9 mouse cellular contexts compared by ENCODE assay signal in genomic region chr7:96142973-96143596, GRCm38 (mm10). TPM values are rescaled to one million over a fixed set of nuclear protein-coding genes. Genes with fewer than 3 reads are reported as not detected.
A peak's percentile ranks its signal among the peaks of the same experiment; 100 is the strongest.
DNase-seq lines count a peak whose midpoint lies in the region; ATAC-seq and TF ChIP-seq lines count a peak whose summit lies in the region.
"Had no signal": no experiment of that assay in that cellular context is flagged by ENCODE, and none has a peak within 500 bp of the region (broad histone marks: within the 10 kb centered on the region; RNA-seq: fewer than 3 reads in every experiment).

No protein-coding gene starts in this region.

- no peaks in the 10 kb centered on the region for H3K4me1 ChIP-seq in hindbrain, embryonic 14.5 days (replicated peaks; ENCODE audit: control insufficient read depth, insufficient read depth, low read length)
- no peaks in the 10 kb centered on the region for H3K4me1 ChIP-seq in hindbrain, embryonic 13.5 days (replicated peaks)
- H3K4me1 ChIP-seq: hindbrain, embryonic 15.5 days had no signal

- no peaks in the 10 kb centered on the region for H3K27me3 ChIP-seq in hindbrain, embryonic 14.5 days (ENCODE audit: control insufficient read depth, insufficient read depth, low read length)
- H3K27me3 ChIP-seq in hindbrain, embryonic 13.5 days = no peaks in the 10 kb centered on the region
- no peaks in the 10 kb centered on the region for H3K27me3 ChIP-seq in myocyte (ENCODE audit: control insufficient read depth, insufficient read depth, insufficient read length)
- H3K27me3 ChIP-seq: hindbrain, embryonic 15.5 days had no signal

- 79% methylated on average over 3 of the region's 3 CpGs for WGBS in hindbrain, embryonic 14.5 days
- 91% methylated on average over 3 of the region's 3 CpGs for WGBS in hindbrain, embryonic 13.5 days

- no peak for TF ChIP-seq POLR2A in myocyte (IDR thresholded peaks at IDR 0.05; ENCODE audit: insufficient read length, low read depth)

- no peak overlapping the region for H3ac ChIP-seq in myocyte (ENCODE audit: control insufficient read depth, insufficient read length)

- no peaks in the 10 kb centered on the region for H3K79me2 ChIP-seq in myocyte (ENCODE audit: control insufficient read depth, insufficient read depth)

- peak; percentile 31; the same call in 1 of the 2 replicates for ATAC-seq in hindbrain, embryonic 14.5 days (ENCODE audit: low FRiP score)
- no peak for ATAC-seq in hindbrain, embryonic 13.5 days (ENCODE audit: low FRiP score)

- DNase-seq in hindbrain, embryonic 14.5 days (ENCODE audit: low spot score) = no peak
- peak; percentile 85 for DNase-seq in adrenal gland, adult 2 months
- peak; percentile 78 to 87 for DNase-seq in gastrocnemius, adult 8-10 months (ENCODE audit: low spot score in 2 of 2)
- DNase-seq in kidney, adult 9 months = peak; percentile 88
- no peak for DNase-seq in spleen, postnatal 10 days (ENCODE audit: low spot score in 2 of 2)
- DNase-seq in thymus, postnatal 4 days = no peak

- H3K4me3 ChIP-seq in hindbrain, embryonic 14.5 days (replicated peaks; ENCODE audit: low read length) = no peak overlapping the region
- H3K4me3 ChIP-seq in hindbrain, embryonic 13.5 days = no peak overlapping the region
- H3K4me3 ChIP-seq in myocyte = no peak overlapping the region
- H3K4me3 ChIP-seq: hindbrain, embryonic 15.5 days had no signal

- H3K9ac ChIP-seq in hindbrain, embryonic 14.5 days = no peak overlapping the region
- H3K9ac ChIP-seq in hindbrain, embryonic 13.5 days = no peak overlapping the region
- H3K9ac ChIP-seq: hindbrain, embryonic 15.5 days had no signal

- H3K9me3 ChIP-seq in hindbrain, embryonic 14.5 days (ENCODE audit: control insufficient read depth, low read length) = no peaks in the 10 kb centered on the region
- H3K9me3 ChIP-seq in hindbrain, embryonic 13.5 days = no peaks in the 10 kb centered on the region
- H3K9me3 ChIP-seq: hindbrain, embryonic 15.5 days had no signal

- H3K4me2 ChIP-seq in hindbrain, embryonic 14.5 days (replicated peaks) = no peak overlapping the region
- H3K4me2 ChIP-seq in hindbrain, embryonic 13.5 days = no peak overlapping the region
- no peak overlapping the region for H3K4me2 ChIP-seq in myocyte (ENCODE audit: low read depth)
- H3K4me2 ChIP-seq: hindbrain, embryonic 15.5 days had no signal

- H3K27ac ChIP-seq in hindbrain, embryonic 14.5 days = no peak overlapping the region
- H3K27ac ChIP-seq in hindbrain, embryonic 13.5 days = no peak overlapping the region
- H3K27ac ChIP-seq: hindbrain, embryonic 15.5 days had no signal

- no peaks in the 10 kb centered on the region for H3K36me3 ChIP-seq in hindbrain, embryonic 14.5 days (replicated peaks; ENCODE audit: control insufficient read depth, insufficient read depth)
- H3K36me3 ChIP-seq in hindbrain, embryonic 13.5 days = no peaks in the 10 kb centered on the region
- no peaks in the 10 kb centered on the region for H3K36me3 ChIP-seq in myocyte (ENCODE audit: control insufficient read depth, insufficient read depth)
- H3K36me3 ChIP-seq: hindbrain, embryonic 15.5 days had no signal

TF ChIP-seq in myocyte, 11 proteins besides CTCF, POLR2A, EP300 and RAD21:
- peak in 2 of 3 experiments; percentile 46 to 77 for TF ChIP-seq MYOD1 (IDR thresholded peaks at IDR 0.05; ENCODE audit: control insufficient read depth in 1 of 3, insufficient read length in 2 of 3, low read depth in 2 of 3)
- TF ChIP-seq CEBPB (IDR thresholded peaks at IDR 0.05; ENCODE audit: insufficient read depth, poor library complexity, severe bottlenecking) = no peak
- TF ChIP-seq MYOG (IDR thresholded peaks at IDR 0.05; ENCODE audit: control insufficient read depth in 1 of 3, insufficient read depth in 1 of 3, insufficient read length in 2 of 3, low read depth in 2 of 3) = peak in 2 of 3 experiments; percentile 21 to 47
- no peak for TF ChIP-seq TCF3 (IDR thresholded peaks at IDR 0.05; ENCODE audit: insufficient read length, low read depth)

RNA-seq across cellular contexts. Expression of gene Tenm4, which starts 28.0 kb away (rescaled TPM):
- 37.5 and 38.1 TPM in 2 replicates for polyA plus RNA-seq in hindbrain, embryonic 14.5 days (2014; fragmentation: Nextera tagmentation; extraction: Ambion mirVana)
- 33.1 and 33.3 TPM in 2 replicates for polyA plus RNA-seq in hindbrain, embryonic 13.5 days (2015; fragmentation: Nextera tagmentation; extraction: Ambion mirVana)
- 10 to 100 TPM; 15.5 to 16.9 TPM for total RNA-seq in adrenal gland, adult 2 months (2021)
- polyA plus RNA-seq in adrenal gland, adult 2 months (2012; rRNA removed) = 6.0 and 7.2 TPM in 2 replicates
- total RNA-seq in gastrocnemius, adult 8-10 months (2022) = 1 to 10 TPM in 3 of 4 experiments, under 1 TPM in 1; 0.77 to 2.5 (median 2.0) TPM
- 10.9 TPM for polyA plus RNA-seq in myocyte (2012; fragmentation: generic; extraction: Trizol)

Comparison
In these comparisons a context has a peak if more than half of its experiments do, and no peak if none do; other contexts are left out.
1. DNase-seq: peak in adrenal gland, adult 2 months (single experiment), gastrocnemius, adult 8-10 months (2 of 2) and kidney, adult 9 months (single experiment); none in hindbrain, embryonic 14.5 days (single experiment), spleen, postnatal 10 days (0 of 2) and thymus, postnatal 4 days (single experiment).